Mouse (Mus musculus) embryonic facial prominence, embryonic 15.5 days (tissue): ENCODE measurements around the gene Pde6d. TPM values are rescaled to one million over a fixed set of nuclear protein-coding genes. Genes with fewer than 3 reads are reported as not detected.
A peak's percentile ranks its signal among the peaks of the same experiment; 100 is the strongest.

Experiments
- ATAC-seq: fragments of 200-750 bp; cut with Nextera tagmentation; 2 replicates; pipeline ENCODE4 v1.8.0; 2017; ENCODE audit warnings: low read depth, moderate TSS enrichment; ENCODE audit not compliant: insufficient number of reproducible peaks, low FRiP score, low TSS enrichment
- H3K27ac ChIP-seq: fragments of 300-500 bp; sonication (generic); replicated peaks from 2 replicates; pipeline ENCODE4 v1.5.1; 2015; ENCODE audit warnings: mild to moderate bottlenecking, inconsistent platforms
- H3K27me3 ChIP-seq: fragments of 300-500 bp; sonication (generic); 2 replicates; pipeline ENCODE4 v1.6.1; 2015; ENCODE audit warnings: inconsistent platforms
- H3K36me3 ChIP-seq: fragments of 300-500 bp; sonication (generic); 2 replicates; pipeline ENCODE4 v1.6.1; 2015; ENCODE audit warnings: mild to moderate bottlenecking, inconsistent platforms
- H3K4me1 ChIP-seq: fragments of 300-500 bp; sonication (generic); 2 replicates; pipeline ENCODE4 v1.6.1; 2015; ENCODE audit warnings: inconsistent platforms
- H3K4me2 ChIP-seq: fragments of 300-500 bp; sonication (generic); replicated peaks from 2 replicates; pipeline ENCODE4 v1.6.1; 2015; ENCODE audit warnings: mild to moderate bottlenecking, inconsistent platforms
- H3K4me3 ChIP-seq: fragments of 300-500 bp; sonication (generic); replicated peaks from 2 replicates; pipeline ENCODE4 v1.5.1; 2015; ENCODE audit warnings: mild to moderate bottlenecking, inconsistent platforms
- H3K9ac ChIP-seq: fragments of 300-500 bp; sonication (generic); 2 replicates; pipeline ENCODE4 v1.6.1; 2015; ENCODE audit warnings: inconsistent platforms
- H3K9me3 ChIP-seq: fragments of 300-500 bp; sonication (generic); replicated peaks from 2 replicates; pipeline ENCODE4 v1.6.1; 2016; ENCODE audit warnings: inconsistent platforms
- WGBS: fragments of 180-500 bp; shearing (Covaris S2); methylation state at CpG from one replicate; pipeline ENCODE4 v1.1.7; 2015; 5-methylcytosine and 5-hydroxymethylcytosine counted together
- polyA plus RNA-seq: library from polyadenylated mRNA; unstranded; fragments of >200 nt; fragmentation: Nextera tagmentation; extraction: Ambion mirVana; gene quantifications from 2 replicates; pipeline ENCODE4 v1.2.1, GENCODE M21; 2015

The Pde6d gene
- polyA plus RNA-seq, 1 experiment from 2014 or later: 74.7 TPM

GRCm38 (mm10) chr1:86510676-86511441, 71.6 kb downstream of the Pde6d start:
- Histone ChIP-seq H3K36me3 (no peaks in the 10 kb centered on the region), H3K27me3 (no peaks in the 10 kb centered on the region), H3K4me1 (peaks cover 36% of the 10 kb centered on the region), H3K9ac (no peak overlapping the region), H3K9me3 (no peaks in the 10 kb centered on the region), H3K4me2 (no peak overlapping the region), H3K27ac (peak overlapping the region; percentile 41), H3K4me3 (no peak overlapping the region)
- WGBS: 61% methylated on average over 9 of the region's 9 CpGs
- ATAC-seq: no peak

- Histone ChIP-seq H3K4me3 (no peak overlapping the region), H3K4me2 (no peak overlapping the region), H3K27ac (no peak overlapping the region), H3K27me3 (no peaks in the 10 kb centered on the region), H3K9me3 (no peaks in the 10 kb centered on the region), H3K4me1 (peaks cover 40% of the 10 kb centered on the region), H3K36me3 (no peaks in the 10 kb centered on the region), H3K9ac (no peak overlapping the region)
- 77% methylated on average over 1 of the region's 1 CpGs for WGBS
- ATAC-seq: no peak
Observed at GRCm38 (mm10) chr1:86510266-86510665, 72.2 kb downstream of the Pde6d start.

- Histone ChIP-seq H3K27ac (peak overlapping the region; percentile 12; the same call in 1 of the 2 replicates), H3K4me2 (no peak overlapping the region), H3K36me3 (no peaks in the 10 kb centered on the region), H3K9me3 (no peaks in the 10 kb centered on the region), H3K4me3 (no peak overlapping the region), H3K4me1 (peaks cover 48% of the 10 kb centered on the region), H3K27me3 (no peaks in the 10 kb centered on the region), H3K9ac (no peak overlapping the region)
- 8% methylated on average over 7 of the region's 7 CpGs for WGBS
- peak; percentile 71 for ATAC-seq
Observed at GRCm38 (mm10) chr1:86509410-86509809, 73.0 kb downstream of the Pde6d start.

- H3K9me3 ChIP-seq: no peaks in the 10 kb centered on the region
- ATAC-seq: no peak
- H3K27ac ChIP-seq: no peak overlapping the region
- no peaks in the 10 kb centered on the region for H3K27me3 ChIP-seq
- no peak overlapping the region for H3K9ac ChIP-seq
- H3K4me3 ChIP-seq: no peak overlapping the region
- no peak overlapping the region for H3K4me2 ChIP-seq
- WGBS: 89% methylated on average over 5 of the region's 5 CpGs
- H3K36me3 ChIP-seq: no peaks in the 10 kb centered on the region
- peaks cover 62% of the 10 kb centered on the region for H3K4me1 ChIP-seq
Observed at GRCm38 (mm10) chr1:86507866-86508265, 74.6 kb downstream of the Pde6d start.

GRCm38 (mm10) chr1:86506420-86506819, 76.0 kb downstream of the Pde6d start:
- whole genome bisulfite sequencing: 72% methylated on average over 5 of the region's 5 CpGs
- no peak for ATAC-seq
- H3K36me3 ChIP-seq: no peaks in the 10 kb centered on the region
- no peak overlapping the region for H3K4me3 ChIP-seq
- peaks cover 64% of the 10 kb centered on the region for H3K4me1 ChIP-seq
- peak overlapping the region; percentile 48; the same call in 1 of the 2 replicates for H3K27ac ChIP-seq
- no peak overlapping the region for H3K9ac ChIP-seq
- H3K27me3 ChIP-seq: no peaks in the 10 kb centered on the region
- H3K4me2 ChIP-seq: no peak overlapping the region
- H3K9me3 ChIP-seq: no peaks in the 10 kb centered on the region

GRCm38 (mm10) chr1:86505461-86505860, 77.0 kb downstream of the Pde6d start:
- H3K4me3 ChIP-seq: no peak overlapping the region
- H3K27ac ChIP-seq: peak overlapping the region; percentile 99
- WGBS: 68% methylated on average over 1 of the region's 1 CpGs
- peaks cover 61% of the 10 kb centered on the region for H3K4me1 ChIP-seq
- no peaks in the 10 kb centered on the region for H3K36me3 ChIP-seq
- no peaks in the 10 kb centered on the region for H3K9me3 ChIP-seq
- H3K4me2 ChIP-seq: peak overlapping the region; percentile 66
- no peak for ATAC-seq
- no peaks in the 10 kb centered on the region for H3K27me3 ChIP-seq
- no peak overlapping the region for H3K9ac ChIP-seq

GRCm38 (mm10) chr1:86504697-86505421, 77.6 kb downstream of the Pde6d start:
- no peaks in the 10 kb centered on the region for H3K36me3 ChIP-seq
- H3K27ac ChIP-seq: peak overlapping the region; percentile 99
- peaks cover 64% of the 10 kb centered on the region for H3K4me1 ChIP-seq
- no peaks in the 10 kb centered on the region for H3K9me3 ChIP-seq
- peak overlapping the region; percentile 65 for H3K9ac ChIP-seq
- H3K27me3 ChIP-seq: no peaks in the 10 kb centered on the region
- no peak for ATAC-seq
- H3K4me3 ChIP-seq: peak overlapping the region; percentile 56
- H3K4me2 ChIP-seq: peak overlapping the region; percentile 66
- 14% methylated on average over 19 of the region's 19 CpGs for WGBS

GRCm38 (mm10) chr1:86503906-86504696, 78.3 kb downstream of the Pde6d start:
- no peaks in the 10 kb centered on the region for H3K27me3 ChIP-seq
- peak overlapping the region; percentile 56 for H3K4me3 ChIP-seq
- H3K27ac ChIP-seq: peak overlapping the region; percentile 99
- ATAC-seq: peak; percentile 90
- peaks cover 60% of the 10 kb centered on the region for H3K4me1 ChIP-seq
- WGBS: under 1% methylated on average over 64 of the region's 64 CpGs
- H3K36me3 ChIP-seq: no peaks in the 10 kb centered on the region
- peak overlapping the region; percentile 65 for H3K9ac ChIP-seq
- peak overlapping the region; percentile 66 for H3K4me2 ChIP-seq
- no peaks in the 10 kb centered on the region for H3K9me3 ChIP-seq

GRCm38 (mm10) chr1:86503165-86503747, 79.2 kb downstream of the Pde6d start:
- Histone ChIP-seq H3K9me3 (no peaks in the 10 kb centered on the region), H3K27ac (peak overlapping the region; percentile 99), H3K27me3 (no peaks in the 10 kb centered on the region), H3K4me2 (peak overlapping the region; percentile 66), H3K36me3 (no peaks in the 10 kb centered on the region), H3K9ac (peak overlapping the region; percentile 65; the same call in 1 of the 2 replicates), H3K4me3 (peak overlapping the region; percentile 56), H3K4me1 (peaks cover 64% of the 10 kb centered on the region)
- peak; percentile 13 for ATAC-seq
- 15% methylated on average over 16 of the region's 16 CpGs for WGBS

- H3K9me3 ChIP-seq: no peaks in the 10 kb centered on the region
- H3K4me2 ChIP-seq: peak overlapping the region; percentile 30
- peaks cover 72% of the 10 kb centered on the region for H3K4me1 ChIP-seq
- peak overlapping the region; percentile 99 for H3K27ac ChIP-seq
- no peak for ATAC-seq
- H3K36me3 ChIP-seq: no peaks in the 10 kb centered on the region
- 22% methylated on average over 17 of the region's 17 CpGs for WGBS
- H3K9ac ChIP-seq: no peak overlapping the region
- H3K4me3 ChIP-seq: no peak overlapping the region
- H3K27me3 ChIP-seq: no peaks in the 10 kb centered on the region
Observed at GRCm38 (mm10) chr1:86502221-86503048, 80.0 kb downstream of the Pde6d start.
